Mouse (Mus musculus) c-Kit-positive CD71-positive TER-119-negative erythroid progenitor cells, embryonic 14.5 days (primary cell): Measurements from ENCODE around the gene Polr3e.
A peak's percentile ranks its signal among the peaks of the same experiment; 100 is the strongest.

ENCODE experiments used
- DNase-seq: peaks from one replicate; pipeline ENCODE4 v3.0.0-alpha.2; 2013; ENCODE audit warnings: low read depth

Gene Polr3e

GRCm38 (mm10) chr7:120980041-120980440 lies 62.5 kb downstream of the Polr3e start:
- DNase-seq: peak; percentile 81

GRCm38 (mm10) chr7:120980931-120981924 lies 63.7 kb downstream of the Polr3e start:
- DNase-seq: no peak

- peak; percentile 99 for DNase-seq
These were observed 64.8 kb downstream of the Polr3e start, which contains the start of the genes Cdr2 and Mfsd13b for GRCm38 (mm10) chr7:120982200-120982841. Gene Cdr2 (minus strand): TSS chr7:120982312. Gene Mfsd13b (plus strand): TSS chr7:120982509.

GRCm38 (mm10) chr7:120982968-120983367 lies 65.4 kb downstream of the Polr3e start:
- DNase-seq: no peak

GRCm38 (mm10) chr7:120991191-120991590 lies 73.6 kb downstream of the Polr3e start:
- DNase-seq: no peak
